Mouse (Mus musculus): ENCODE measurements around the gene Smok3a.
"Not testable (repeated sequence)": the region's sequence is repeated elsewhere in the genome, so short reads cannot be mapped to it uniquely, and the experiment has no call there.

Gene Smok3a

DNA sequence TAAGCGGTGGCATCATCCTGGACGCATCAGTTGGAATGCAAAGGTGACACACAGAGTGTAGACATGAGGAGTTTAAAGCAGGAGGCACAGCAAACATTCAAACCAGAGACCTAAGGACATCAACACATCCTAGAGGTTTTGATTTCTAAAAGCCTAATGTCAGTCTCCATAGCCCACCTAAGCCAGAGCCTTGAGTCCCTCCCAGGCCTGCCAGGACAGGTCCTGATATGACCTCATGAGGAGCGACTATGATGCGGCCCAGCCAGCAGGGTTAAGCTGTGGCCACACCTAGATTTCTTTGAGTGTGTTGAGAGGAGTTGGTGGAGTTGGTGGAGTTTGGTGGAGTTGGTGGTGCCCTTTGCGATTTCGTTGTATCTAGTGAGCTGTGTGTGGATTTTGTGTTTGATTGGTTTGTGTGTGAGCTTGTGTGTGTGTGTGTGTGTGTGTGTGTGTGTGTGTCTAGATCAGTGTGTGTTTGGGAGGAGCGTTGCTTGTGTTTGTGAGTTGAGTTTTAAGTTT is at the start of gene Smok3a, which contains the start of gene Smok3b:
Gene Smok3a, plus strand, starts transcription at position 301 of the 519 bp plus-strand sequence.
Gene Smok3b, plus strand, starts transcription at position 469 of the 519 bp plus-strand sequence.
- DNase-seq: not testable (repeated sequence)

DNA sequence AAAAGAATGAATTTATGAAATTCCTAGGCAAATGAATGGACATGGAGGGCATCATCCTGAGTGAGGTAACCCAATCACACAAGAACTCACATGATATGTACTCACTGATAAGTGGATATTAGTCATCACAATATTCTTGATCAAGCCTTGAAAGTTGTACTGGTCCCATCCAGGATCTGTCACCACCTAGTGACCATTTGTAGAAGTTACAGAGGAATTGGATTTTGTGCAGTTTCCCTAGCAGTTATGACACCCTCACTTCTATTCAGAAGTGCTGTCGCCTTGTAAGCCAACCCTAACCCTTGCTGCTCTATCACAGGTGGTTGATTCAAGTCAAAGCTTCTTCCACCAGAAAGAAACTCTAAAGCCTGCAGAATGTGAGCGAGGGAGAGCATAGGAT is 47.9 kb upstream of the Smok3a start:
- DNase-seq: no peak

- DNase-seq: no peak
These were observed 47.3 kb upstream of the Smok3a start for GRCm38 (mm10) chr5:137973738-137974137.

GRCm38 (mm10) chr5:137974724-137975123 is 46.3 kb upstream of the Smok3a start:
- DNase-seq: no peak

GRCm38 (mm10) chr5:137975434-137975833 is 45.6 kb upstream of the Smok3a start:
- no peak for DNase-seq

DNA sequence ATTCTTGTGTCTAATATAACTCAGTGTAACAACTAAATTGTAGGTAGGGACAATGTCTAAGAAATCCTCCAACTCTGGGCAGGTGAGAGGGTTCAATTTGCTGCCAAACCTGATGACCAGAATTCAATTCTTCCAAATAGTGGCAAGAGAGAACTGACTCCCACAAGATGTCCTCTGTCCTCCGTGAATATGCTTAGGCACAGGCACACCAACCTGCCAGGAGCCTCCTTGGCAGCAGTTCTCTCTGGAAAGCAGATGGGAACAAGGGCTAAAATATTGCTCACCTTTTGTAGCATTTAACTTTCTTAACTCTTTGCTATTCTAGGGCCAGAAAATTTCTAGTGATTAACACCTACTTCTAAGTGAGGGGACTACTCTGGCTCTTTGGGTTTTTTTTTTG is 43.8 kb upstream of the Smok3a start:
- DNase-seq: no peak

- no peak for DNase-seq
These were observed 42.0 kb upstream of the Smok3a start for GRCm38 (mm10) chr5:137979081-137979480.

DNA sequence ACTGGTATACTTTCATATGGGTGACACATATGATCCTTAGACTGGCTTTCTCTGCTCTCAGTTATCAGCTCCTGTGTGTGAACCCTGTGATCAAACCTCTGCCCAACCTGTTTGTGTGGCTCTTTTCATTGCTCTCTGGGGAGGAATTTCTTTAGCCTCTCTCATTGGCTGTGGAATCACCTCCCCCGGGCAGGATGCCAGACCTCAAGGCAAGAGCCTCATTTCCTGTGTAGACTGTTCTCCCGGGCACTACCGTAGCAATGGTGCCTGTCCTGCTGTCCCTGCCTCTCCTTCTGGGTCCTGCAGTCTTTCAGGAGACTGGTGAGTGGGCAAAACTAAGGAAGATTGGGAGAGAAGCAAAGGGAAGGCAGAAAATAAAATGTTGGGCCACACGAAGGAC is 39.8 kb upstream of the Smok3a start, which contains the start of gene Azgp1:
Gene Azgp1, plus strand, starts transcription at position 221 of the 400 bp plus-strand sequence.
- DNase-seq: no peak

DNA sequence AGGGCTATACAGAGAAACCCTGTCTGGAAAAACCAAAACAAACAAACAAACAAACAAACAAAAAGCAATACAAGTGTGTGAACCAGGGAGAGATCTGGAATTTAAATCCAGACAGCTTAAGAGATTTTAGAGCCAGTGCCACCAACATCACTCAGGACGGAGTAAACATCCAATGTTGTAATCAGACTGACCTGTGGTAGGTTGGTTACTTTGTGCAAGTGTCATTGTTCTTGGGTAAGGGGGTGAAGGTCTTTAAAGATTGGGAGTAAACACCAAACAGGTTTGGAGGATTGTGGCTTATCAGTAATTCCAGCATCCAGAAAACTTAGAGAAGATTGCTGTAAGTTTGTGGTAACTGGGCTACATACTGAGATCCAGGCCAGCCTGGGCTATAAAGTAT is 34.7 kb upstream of the Smok3a start:
- DNase-seq: no peak

DNA sequence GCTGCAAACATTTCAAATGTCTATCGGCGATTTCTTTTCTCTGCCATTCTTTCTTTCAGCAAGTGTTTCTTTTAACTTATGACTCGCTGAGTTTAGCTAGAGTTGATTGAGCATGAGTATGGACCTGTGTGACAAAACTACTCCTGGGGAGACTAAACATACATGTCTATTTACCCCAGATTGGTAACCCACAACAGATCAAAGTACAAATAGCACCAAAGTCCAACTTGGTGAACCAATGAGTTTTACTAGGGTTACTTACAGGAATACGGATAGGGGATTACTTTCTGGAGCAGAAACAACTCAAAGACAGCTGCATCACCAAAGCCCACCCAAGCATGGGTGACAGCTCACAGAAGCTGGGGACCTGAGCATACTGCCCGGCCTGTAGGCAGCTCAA is 11.6 kb upstream of the Smok3a start:
- DNase-seq: no peak

- DNase-seq: no peak
These were observed 8.7 kb upstream of the Smok3a start for GRCm38 (mm10) chr5:138012382-138012781.

DNA sequence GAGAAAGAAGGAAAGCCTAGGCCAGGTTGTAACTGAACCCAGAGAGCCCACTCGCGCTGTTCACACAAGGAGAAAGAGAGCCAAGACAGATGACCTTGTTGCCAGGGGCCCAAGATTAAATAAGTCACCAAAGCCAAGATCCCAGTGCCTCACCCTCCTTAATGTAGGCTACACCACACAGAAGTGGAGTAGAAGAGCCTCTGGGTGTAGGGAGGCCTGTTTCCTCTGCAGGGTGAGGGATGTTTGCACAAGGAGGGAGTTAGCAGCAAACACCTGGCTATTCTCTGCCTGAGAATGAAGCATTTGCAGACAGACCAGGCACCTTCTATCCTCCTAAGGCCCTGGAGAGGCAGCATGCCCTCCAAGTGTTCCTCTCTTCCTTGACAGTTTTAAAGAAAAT is 4.5 kb upstream of the Smok3a start:
- DNase-seq: no peak

- no peak for DNase-seq
These were observed 4.1 kb upstream of the Smok3a start for GRCm38 (mm10) chr5:138016997-138017396.

DNA sequence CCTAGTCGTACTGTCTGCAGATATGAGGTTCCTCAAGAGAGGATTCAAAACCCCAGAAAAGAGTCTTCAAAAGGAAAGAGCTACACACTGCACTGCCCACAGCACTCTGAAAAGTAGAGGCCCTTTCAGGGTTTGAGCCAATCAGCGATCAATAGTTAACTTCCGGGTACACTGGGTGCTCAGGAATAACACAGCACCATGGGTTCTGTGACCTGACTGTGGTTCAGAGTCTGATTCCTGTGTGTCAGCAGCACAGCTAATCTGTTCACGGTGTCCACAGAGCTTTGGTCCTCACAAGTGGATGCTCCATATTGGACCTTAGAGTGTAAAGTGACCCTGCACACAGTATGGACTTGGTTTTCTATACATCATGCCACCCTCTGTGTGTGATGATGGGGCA is 1.5 kb upstream of the Smok3a start:
- not testable (repeated sequence) for DNase-seq

DNA sequence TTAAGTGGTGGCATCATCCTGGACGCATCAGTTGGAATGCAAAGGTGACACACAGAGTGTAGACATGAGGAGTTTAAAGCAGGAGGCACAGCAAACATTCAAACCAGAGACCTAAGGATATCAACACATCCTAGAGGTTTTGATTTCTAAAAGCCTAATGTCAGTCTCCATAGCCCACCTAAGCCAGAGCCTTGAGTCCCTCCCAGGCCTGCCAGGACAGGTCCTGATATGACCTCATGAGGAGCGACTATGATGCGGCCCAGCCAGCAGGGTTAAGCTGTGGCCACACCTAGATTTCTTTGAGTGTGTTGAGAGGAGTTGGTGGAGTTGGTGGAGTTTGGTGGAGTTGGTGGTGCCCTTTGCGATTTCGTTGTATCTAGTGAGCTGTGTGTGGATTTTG is 31.8 kb downstream of the Smok3a start, which contains the start of gene Smok3c:
Gene Smok3c, plus strand, starts transcription at position 301 of the 400 bp plus-strand sequence.
- DNase-seq: not testable (repeated sequence)

GRCm38 (mm10) chr5:138073803-138074202 is 52.7 kb downstream of the Smok3a start:
- DNase-seq: no peak

DNA sequence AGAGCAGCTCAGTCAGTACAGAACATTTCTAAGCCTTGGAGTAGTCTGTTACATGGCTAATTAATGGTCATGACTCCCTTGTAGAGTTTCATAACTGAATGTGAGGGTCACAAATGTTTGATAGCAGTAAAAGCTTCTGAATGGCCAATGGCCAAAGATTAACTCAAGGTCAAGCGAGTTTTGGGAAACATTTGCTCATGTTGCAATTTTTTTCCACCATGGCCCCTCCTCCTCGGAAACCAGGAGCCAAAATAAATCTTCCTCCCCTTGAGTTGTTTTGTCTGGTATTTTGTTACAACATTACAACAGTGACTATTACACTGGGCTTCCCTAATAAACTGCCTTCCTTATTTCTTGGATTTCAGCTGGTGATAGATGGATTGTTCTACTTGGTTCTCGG is 54.6 kb downstream of the Smok3a start:
- no peak for DNase-seq

DNA sequence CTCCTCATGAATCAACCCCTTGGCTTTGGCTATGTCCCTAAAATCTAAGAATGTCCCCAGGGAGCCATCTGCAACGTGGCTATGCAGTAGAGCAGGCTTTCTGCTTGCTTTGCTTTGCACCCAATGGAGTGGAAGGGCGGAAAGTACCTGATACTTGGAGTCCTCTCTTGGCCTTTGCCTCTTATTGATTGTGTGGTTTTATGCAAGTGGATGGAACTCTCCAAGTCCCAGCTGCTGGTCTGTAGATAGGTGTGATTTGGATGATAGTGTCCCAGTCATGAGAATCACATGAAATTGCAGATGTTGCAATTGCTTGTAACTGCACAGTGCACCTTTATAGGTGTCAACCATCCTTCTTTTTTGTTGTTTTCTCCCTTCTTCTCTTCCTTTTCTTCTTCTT is 55.1 kb downstream of the Smok3a start:
- DNase-seq: no peak

GRCm38 (mm10) chr5:138080456-138080855 is 59.4 kb downstream of the Smok3a start:
- no peak for DNase-seq

GRCm38 (mm10) chr5:138081446-138081845 is 60.4 kb downstream of the Smok3a start:
- DNase-seq: no peak

- DNase-seq: no peak
These were observed 62.3 kb downstream of the Smok3a start for GRCm38 (mm10) chr5:138083318-138083900.

DNA sequence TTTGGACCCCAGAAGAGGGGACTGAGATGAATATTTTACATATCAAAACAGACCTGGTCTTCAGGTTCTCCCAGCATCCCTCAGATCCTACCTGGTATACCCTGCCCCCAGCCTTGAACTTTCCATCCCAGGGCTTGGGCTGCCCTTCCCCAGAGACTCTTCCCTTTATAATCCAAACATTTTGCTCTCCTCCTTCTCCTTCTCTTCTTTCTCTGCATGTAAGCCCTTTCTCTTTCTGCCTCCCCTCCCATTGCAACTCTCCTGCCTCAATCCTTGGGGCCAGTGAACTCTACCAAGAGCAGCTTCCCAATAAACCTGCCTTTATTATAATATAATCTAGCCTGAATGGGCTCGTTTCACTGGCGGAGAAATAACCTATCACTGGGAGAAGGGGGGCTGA is 62.9 kb downstream of the Smok3a start:
- no peak for DNase-seq

Data from thymus, adult 18-20 months (tissue).